Mouse (Mus musculus) heart, embryonic 10.5 days (tissue): ENCODE measurements around the gene Napa. TPM values are rescaled to one million over a fixed set of nuclear protein-coding genes. Genes with fewer than 3 reads are reported as not detected.

Experiments
- DNase-seq: peaks from one replicate; pipeline ENCODE4 v3.0.0-alpha.2; 2017; ENCODE audit warnings: low spot score
- H3K27ac ChIP-seq: fragments of 300-500 bp; sonication (generic); 2 replicates; pipeline ENCODE4 v1.5.1; 2016; ENCODE audit warnings: mild to moderate bottlenecking
- H3K27me3 ChIP-seq: fragments of 300-500 bp; sonication (generic); 2 replicates; pipeline ENCODE4 v1.6.1; 2016; ENCODE audit warnings: mild to moderate bottlenecking; ENCODE audit not compliant: poor library complexity, insufficient read depth, severe bottlenecking
- H3K36me3 ChIP-seq: fragments of 300-500 bp; sonication (generic); 2 replicates; pipeline ENCODE4 v1.6.1; 2016; ENCODE audit warnings: mild to moderate bottlenecking, moderate library complexity
- H3K4me1 ChIP-seq: fragments of 300-500 bp; sonication (generic); 2 replicates; pipeline ENCODE4 v1.6.1; 2016; ENCODE audit warnings: mild to moderate bottlenecking
- H3K4me3 ChIP-seq: fragments of 300-500 bp; sonication (generic); 2 replicates; pipeline ENCODE4 v1.5.1; 2016; ENCODE audit warnings: mild to moderate bottlenecking, moderate library complexity
- H3K9me3 ChIP-seq: fragments of 300-500 bp; sonication (generic); 2 replicates; pipeline ENCODE4 v1.6.1; 2016; ENCODE audit warnings: mild to moderate bottlenecking, moderate library complexity
- WGBS: fragments of 180-500 bp; shearing (Covaris S2); methylation state at CpG from one replicate; pipeline ENCODE4 v1.1.7; 2016; 5-methylcytosine and 5-hydroxymethylcytosine counted together
- polyA plus RNA-seq: library from polyadenylated mRNA; unstranded; fragments of >200 nt; fragmentation: Nextera tagmentation; extraction: Ambion mirVana; gene quantifications from 2 replicates; pipeline ENCODE4 v1.2.1, GENCODE M21; 2016

Napa gene
- 182 and 196 TPM in 2 replicates for polyA plus RNA-seq

DNA sequence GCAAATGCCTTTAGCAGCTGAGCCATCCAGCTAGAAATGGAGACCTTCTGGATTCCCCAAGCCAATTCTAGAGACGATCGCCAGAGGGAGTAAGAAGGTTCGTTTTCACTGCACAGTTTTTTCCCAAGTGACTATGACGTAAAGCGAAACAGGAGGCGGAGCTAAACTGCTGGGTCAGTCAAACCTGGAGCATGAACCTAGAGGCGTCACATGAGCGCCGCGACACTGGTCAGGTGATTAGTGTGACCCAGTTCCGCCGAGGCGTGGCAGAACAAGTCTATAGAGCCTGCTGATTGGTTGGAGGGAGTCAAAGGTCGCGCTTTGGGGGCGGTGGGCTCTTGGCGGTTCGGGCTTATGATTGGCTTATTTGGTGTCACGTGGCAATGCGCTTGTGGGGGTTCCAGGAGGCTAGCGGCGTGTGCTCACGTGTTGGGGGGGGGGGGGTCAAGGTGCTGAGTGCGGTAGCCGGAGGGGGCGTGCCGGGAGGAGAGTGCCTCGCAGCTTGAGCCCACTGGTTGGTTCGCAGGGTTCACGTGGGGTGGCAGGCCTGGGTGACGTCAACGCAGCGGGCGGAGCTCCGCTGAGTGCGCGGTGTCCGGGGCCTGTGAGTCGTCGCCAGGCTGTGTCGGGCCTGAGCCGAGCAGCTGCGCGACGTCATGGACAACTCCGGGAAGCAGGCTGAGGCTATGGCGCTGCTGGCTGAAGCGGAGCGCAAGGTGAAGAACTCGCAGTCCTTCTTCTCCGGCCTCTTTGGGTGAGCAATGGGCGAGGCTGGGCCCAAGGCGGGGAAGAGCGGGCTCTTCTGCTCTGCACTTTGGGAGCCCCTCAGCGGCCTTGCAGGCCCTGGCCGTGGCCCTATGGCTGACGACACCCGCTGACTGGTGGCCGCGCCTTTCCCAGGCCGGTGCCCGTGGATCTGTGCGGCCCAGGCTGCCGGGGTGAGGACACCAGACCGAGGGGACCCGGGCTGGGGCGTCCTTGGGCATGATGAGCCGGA lies at the start of gene Napa:
Gene Napa (plus strand): TSS at position 438 of the 997 bp plus-strand sequence.
- peak within 1 kb of the TSS; percentile 100 for H3K4me3 ChIP-seq
- peaks cover 24% of the 10 kb centered on the region for H3K36me3 ChIP-seq
- WGBS = under 1% methylated on average over 68 of the region's 68 CpGs
- peak within 1 kb of the TSS; percentile 97 for H3K27ac ChIP-seq
- peaks cover 38% of the 10 kb centered on the region for H3K4me1 ChIP-seq
- H3K9me3 ChIP-seq = no peaks in the 10 kb centered on the region
- peaks cover 7% of the 10 kb centered on the region; the same call in 1 of the 2 replicates for H3K27me3 ChIP-seq
- DNase-seq = peak; percentile 100

GRCm38 (mm10) chr7:16048675-16049575 lies 49.3 kb upstream of the Napa start:
- 9% methylated on average over 36 of the region's 36 CpGs for WGBS
- Histone ChIP-seq H3K27me3 (no peaks in the 10 kb centered on the region), H3K27ac (peak overlapping the region; percentile 97), H3K4me3 (peak overlapping the region; percentile 84), H3K9me3 (no peaks in the 10 kb centered on the region), H3K36me3 (no peaks in the 10 kb centered on the region), H3K4me1 (peaks cover 51% of the 10 kb centered on the region)
- peak; percentile 78 for DNase-seq

DNA sequence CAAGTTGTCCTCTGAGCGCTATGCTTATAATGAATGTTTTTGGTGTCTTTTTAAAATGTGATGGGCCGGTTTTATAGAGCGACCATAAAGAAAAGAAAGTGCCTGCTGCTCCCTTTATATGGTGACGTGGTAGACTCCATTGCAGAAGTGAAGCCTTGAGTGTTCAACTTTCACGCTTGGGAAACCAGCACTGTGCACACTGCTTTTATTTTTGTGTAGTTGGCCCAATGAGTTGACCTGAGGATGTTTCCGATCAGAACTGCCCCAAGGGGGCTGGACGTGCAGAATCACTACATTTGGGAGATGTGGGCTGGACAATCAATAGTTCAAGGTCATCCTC lies 48.7 kb upstream of the Napa start:
- no peaks in the 10 kb centered on the region for H3K9me3 ChIP-seq
- no peak for DNase-seq
- H3K4me3 ChIP-seq = peak overlapping the region; percentile 84
- no peaks in the 10 kb centered on the region for H3K27me3 ChIP-seq
- H3K4me1 ChIP-seq = peaks cover 46% of the 10 kb centered on the region
- no peaks in the 10 kb centered on the region for H3K36me3 ChIP-seq
- 81% methylated on average over 7 of the region's 7 CpGs for WGBS
- no peak overlapping the region for H3K27ac ChIP-seq

DNA sequence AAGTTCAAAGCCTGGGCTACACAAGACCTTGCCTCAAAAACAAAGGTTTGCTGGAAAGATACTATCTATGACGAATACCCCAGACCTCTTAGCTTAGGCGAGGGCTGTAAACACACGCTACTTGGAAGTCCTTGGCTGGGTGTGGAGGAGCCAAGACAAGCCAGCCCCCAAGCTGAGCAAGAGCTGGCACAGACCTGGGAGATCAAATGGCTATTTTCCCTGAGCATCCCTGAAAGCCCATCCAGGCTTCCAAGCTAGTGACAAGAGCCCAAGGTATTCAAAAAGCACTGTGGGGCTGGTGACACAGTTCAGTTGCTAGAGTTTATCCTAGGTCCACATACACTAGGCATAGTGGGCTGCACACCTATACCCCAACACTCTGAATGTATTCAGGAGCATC lies 47.7 kb upstream of the Napa start:
- no peaks in the 10 kb centered on the region for H3K27me3 ChIP-seq
- H3K36me3 ChIP-seq = no peaks in the 10 kb centered on the region
- WGBS = 86% methylated on average over 3 of the region's 3 CpGs
- peaks cover 36% of the 10 kb centered on the region for H3K4me1 ChIP-seq
- H3K9me3 ChIP-seq = no peaks in the 10 kb centered on the region
- no peak for DNase-seq
- H3K4me3 ChIP-seq = no peak overlapping the region
- no peak overlapping the region for H3K27ac ChIP-seq

DNA sequence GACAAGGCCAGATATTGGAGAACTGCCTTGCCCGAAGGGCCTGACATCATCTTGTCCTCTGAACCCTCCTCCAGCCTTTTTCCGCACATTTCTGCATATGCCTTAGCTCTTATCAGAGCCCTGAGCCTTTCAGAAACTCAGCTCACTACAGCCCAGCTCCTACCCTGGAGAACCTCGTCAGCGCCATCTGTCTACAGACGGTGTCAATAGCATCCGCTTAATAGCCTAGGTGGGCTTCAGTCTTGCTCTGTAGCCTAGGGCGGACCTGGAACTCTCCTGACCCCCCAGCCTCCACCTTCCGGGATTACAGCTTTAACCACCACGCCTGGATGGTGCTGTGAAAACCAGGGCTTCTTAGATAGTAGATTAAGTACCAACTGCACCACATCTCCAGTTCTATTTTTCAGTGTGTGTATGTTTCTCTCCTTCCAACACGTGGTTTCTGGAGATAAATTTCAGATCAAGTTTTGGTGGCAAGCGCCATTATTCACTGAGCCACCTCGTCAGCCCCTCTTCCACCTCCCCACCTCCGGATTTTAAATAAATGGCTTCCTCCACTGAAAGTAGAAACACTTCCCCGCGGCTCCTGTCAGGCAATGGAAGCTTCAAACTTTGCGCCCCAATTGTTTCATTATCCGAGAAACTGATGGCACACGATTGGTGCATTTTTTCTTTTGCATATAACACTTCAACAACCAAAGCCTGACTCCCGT lies 46.2 kb upstream of the Napa start:
- H3K9me3 ChIP-seq = no peaks in the 10 kb centered on the region
- 5% methylated on average over 19 of the region's 19 CpGs for WGBS
- peak overlapping the region; percentile 85 for H3K27ac ChIP-seq
- peaks cover 23% of the 10 kb centered on the region for H3K4me1 ChIP-seq
- no peaks in the 10 kb centered on the region for H3K27me3 ChIP-seq
- no peaks in the 10 kb centered on the region for H3K36me3 ChIP-seq
- H3K4me3 ChIP-seq = peak overlapping the region; percentile 62
- DNase-seq = peak; percentile 93

GRCm38 (mm10) chr7:16052684-16053083 lies 45.6 kb upstream of the Napa start:
- no peaks in the 10 kb centered on the region for H3K27me3 ChIP-seq
- peaks cover 23% of the 10 kb centered on the region for H3K4me1 ChIP-seq
- H3K27ac ChIP-seq = peak overlapping the region; percentile 85
- DNase-seq = peak; percentile 98
- H3K9me3 ChIP-seq = no peaks in the 10 kb centered on the region
- peak overlapping the region; percentile 62 for H3K4me3 ChIP-seq
- under 1% methylated on average over 24 of the region's 24 CpGs for WGBS
- no peaks in the 10 kb centered on the region for H3K36me3 ChIP-seq

GRCm38 (mm10) chr7:16053105-16053504 lies 45.2 kb upstream of the Napa start:
- DNase-seq = no peak
- peaks cover 23% of the 10 kb centered on the region for H3K4me1 ChIP-seq
- no peaks in the 10 kb centered on the region for H3K27me3 ChIP-seq
- WGBS = 16% methylated on average over 6 of the region's 6 CpGs
- no peaks in the 10 kb centered on the region for H3K9me3 ChIP-seq
- no peak overlapping the region for H3K27ac ChIP-seq
- H3K36me3 ChIP-seq = no peaks in the 10 kb centered on the region
- H3K4me3 ChIP-seq = peak overlapping the region; percentile 62

DNA sequence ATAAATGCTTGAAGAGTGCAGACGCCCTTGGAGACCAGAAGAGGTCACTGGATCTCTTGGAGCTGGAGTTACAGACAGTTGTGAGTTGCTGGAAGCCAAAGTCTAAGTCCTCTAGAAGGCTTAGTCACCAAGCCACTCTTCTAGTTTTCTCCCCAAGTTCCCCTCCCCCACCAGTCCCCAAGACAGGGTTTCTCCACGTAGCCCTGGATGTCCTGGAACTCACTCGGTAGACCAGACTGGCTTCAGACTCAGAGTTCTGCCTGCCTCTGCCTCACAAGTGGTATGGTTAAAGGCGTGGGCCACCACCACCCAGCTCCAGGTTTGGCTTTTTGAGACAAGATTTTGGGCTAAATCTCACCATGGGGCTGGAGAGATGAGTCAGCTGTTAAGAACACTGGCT lies 43.3 kb upstream of the Napa start:
- Histone ChIP-seq H3K27me3 (peaks cover 3% of the 10 kb centered on the region; the same call in 1 of the 2 replicates), H3K36me3 (no peaks in the 10 kb centered on the region)
- 60% methylated on average over 4 of the region's 4 CpGs for WGBS

GRCm38 (mm10) chr7:16055665-16056064 lies 42.6 kb upstream of the Napa start:
- H3K4me3 ChIP-seq = no peak overlapping the region
- H3K9me3 ChIP-seq = no peaks in the 10 kb centered on the region
- no peak overlapping the region for H3K27ac ChIP-seq
- DNase-seq = no peak
- no peaks in the 10 kb centered on the region for H3K36me3 ChIP-seq
- 84% methylated on average over 6 of the region's 6 CpGs for WGBS
- H3K27me3 ChIP-seq = peaks cover 10% of the 10 kb centered on the region
- H3K4me1 ChIP-seq = peaks cover 7% of the 10 kb centered on the region

More for the DNA sequence above, 43.3 kb upstream of the Napa start:
- H3K4me3 ChIP-seq = no peak overlapping the region
- no peak overlapping the region for H3K27ac ChIP-seq
- no peak for DNase-seq
- no peaks in the 10 kb centered on the region for H3K9me3 ChIP-seq
- peaks cover 11% of the 10 kb centered on the region for H3K4me1 ChIP-seq

GRCm38 (mm10) chr7:16056459-16057135 lies 41.7 kb upstream of the Napa start:
- Histone ChIP-seq H3K9me3 (peaks cover 3% of the 10 kb centered on the region; the same call in 1 of the 2 replicates), H3K4me1 (peaks cover 10% of the 10 kb centered on the region), H3K36me3 (no peaks in the 10 kb centered on the region), H3K27ac (no peak overlapping the region), H3K4me3 (no peak overlapping the region), H3K27me3 (peaks cover 19% of the 10 kb centered on the region)
- 23% methylated on average over 5 of the region's 5 CpGs for WGBS
- DNase-seq = no peak

DNA sequence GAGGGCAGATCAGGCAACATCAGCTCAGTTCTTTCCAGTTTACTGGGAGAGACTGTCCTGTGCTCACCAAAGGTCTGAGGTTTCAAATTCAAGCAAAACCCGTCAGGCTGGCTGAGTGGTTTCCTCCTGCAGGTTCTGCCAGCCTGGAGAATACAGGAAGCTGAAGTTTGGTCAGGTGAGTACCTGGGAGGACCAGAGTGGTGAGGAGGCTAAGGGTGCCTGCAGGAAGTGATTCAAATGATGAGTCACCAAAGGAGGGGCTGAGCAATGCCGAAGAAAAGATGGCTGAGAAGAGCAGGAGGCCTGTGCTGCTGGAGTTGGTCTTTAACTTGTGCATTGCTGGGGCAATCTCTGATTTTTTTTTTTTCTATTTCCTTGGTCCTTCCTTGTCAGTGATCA lies 41.1 kb upstream of the Napa start:
- DNase-seq = no peak
- WGBS = 42% methylated on average over 2 of the region's 2 CpGs

More for the DNA sequence above, 41.1 kb upstream of the Napa start:
- Histone ChIP-seq H3K36me3 (no peaks in the 10 kb centered on the region), H3K27ac (no peak overlapping the region), H3K4me3 (no peak overlapping the region), H3K9me3 (peaks cover 8% of the 10 kb centered on the region; the same call in 1 of the 2 replicates), H3K27me3 (peaks cover 24% of the 10 kb centered on the region), H3K4me1 (peaks cover 6% of the 10 kb centered on the region; the same call in 1 of the 2 replicates)
